Mouse (Mus musculus): ENCODE data around the gene Dgkh. TPM values are rescaled to one million over a fixed set of nuclear protein-coding genes. Genes with fewer than 3 reads are reported as not detected.
"Not testable (repeated sequence)": the region's sequence is repeated elsewhere in the genome, so short reads cannot be mapped to it uniquely, and the experiment has no call there.

The Dgkh gene
- polyA plus RNA-seq, 1 experiment = 0.82 TPM

- Histone ChIP-seq H3K4me1 (ENCODE audit: control insufficient read depth, insufficient read depth, insufficient read length) (no peaks in the 10 kb centered on the region), H3K27me3 (ENCODE audit: control insufficient read depth, insufficient read depth, low read length) (no peaks in the 10 kb centered on the region), H3K4me3 (ENCODE audit: extremely low read depth, insufficient read depth, insufficient read length) (no peak overlapping the region), H3K27ac (ENCODE audit: insufficient read depth, low read length) (no peak overlapping the region), H3K36me3 (ENCODE audit: control insufficient read depth, insufficient read depth, low read length) (no peaks in the 10 kb centered on the region)
- 88% methylated on average over 5 of the region's 5 CpGs for whole genome bisulfite sequencing
- TF ChIP-seq POLR2A (IDR thresholded peaks at IDR 0.05; ENCODE audit: low read depth, low read length) (no peak), CTCF (IDR thresholded peaks at IDR 0.05; ENCODE audit: extremely low read depth, insufficient read depth, insufficient read length, insufficient replicate concordance) (no peak)
- DNase-seq (ENCODE audit: low read depth in 1 of 2, low spot score in 2 of 2) = no peak
Measured at GRCm38 (mm10) chr14:78568410-78568809, 164.2 kb downstream of the Dgkh start.

- H3K36me3 ChIP-seq (ENCODE audit: control insufficient read depth, insufficient read depth, low read length) = no peaks in the 10 kb centered on the region
- WGBS = 62% methylated on average over 4 of the region's 4 CpGs
- H3K4me1 ChIP-seq (ENCODE audit: control insufficient read depth, insufficient read depth, insufficient read length) = no peaks in the 10 kb centered on the region
- DNase-seq (ENCODE audit: low read depth in 1 of 2, low spot score in 2 of 2) = no peak
- no peak overlapping the region for H3K4me3 ChIP-seq (ENCODE audit: extremely low read depth, insufficient read depth, insufficient read length)
- no peak overlapping the region for H3K27ac ChIP-seq (ENCODE audit: insufficient read depth, low read length)
- no peak for TF ChIP-seq POLR2A (IDR thresholded peaks at IDR 0.05; ENCODE audit: low read depth, low read length)
- no peak for TF ChIP-seq CTCF (IDR thresholded peaks at IDR 0.05; ENCODE audit: extremely low read depth, insufficient read depth, insufficient read length, insufficient replicate concordance)
- no peaks in the 10 kb centered on the region for H3K27me3 ChIP-seq (ENCODE audit: control insufficient read depth, insufficient read depth, low read length)
Measured at GRCm38 (mm10) chr14:78566431-78566830, 166.1 kb downstream of the Dgkh start.

GRCm38 (mm10) chr14:78564292-78564691 lies 168.3 kb downstream of the Dgkh start:
- 84% methylated on average over 2 of the region's 2 CpGs for WGBS
- TF ChIP-seq CTCF (IDR thresholded peaks at IDR 0.05; ENCODE audit: extremely low read depth, insufficient read depth, insufficient read length, insufficient replicate concordance) = no peak
- TF ChIP-seq POLR2A (IDR thresholded peaks at IDR 0.05; ENCODE audit: low read depth, low read length) = no peak
- H3K27me3 ChIP-seq (ENCODE audit: control insufficient read depth, insufficient read depth, low read length) = no peaks in the 10 kb centered on the region
- no peak overlapping the region for H3K27ac ChIP-seq (ENCODE audit: insufficient read depth, low read length)
- no peak for DNase-seq (ENCODE audit: low read depth in 1 of 2, low spot score in 2 of 2)
- no peak overlapping the region for H3K4me3 ChIP-seq (ENCODE audit: extremely low read depth, insufficient read depth, insufficient read length)
- H3K36me3 ChIP-seq (ENCODE audit: control insufficient read depth, insufficient read depth, low read length) = no peaks in the 10 kb centered on the region
- H3K4me1 ChIP-seq (ENCODE audit: control insufficient read depth, insufficient read depth, insufficient read length) = no peaks in the 10 kb centered on the region

- Histone ChIP-seq H3K4me1 (ENCODE audit: control insufficient read depth, insufficient read depth, insufficient read length) (no peaks in the 10 kb centered on the region), H3K4me3 (ENCODE audit: extremely low read depth, insufficient read depth, insufficient read length) (no peak overlapping the region), H3K27ac (ENCODE audit: insufficient read depth, low read length) (no peak overlapping the region), H3K27me3 (ENCODE audit: control insufficient read depth, insufficient read depth, low read length) (no peaks in the 10 kb centered on the region), H3K36me3 (ENCODE audit: control insufficient read depth, insufficient read depth, low read length) (no peaks in the 10 kb centered on the region)
- DNase-seq (ENCODE audit: low read depth in 1 of 2, low spot score in 2 of 2) = no peak
- 92% methylated on average over 7 of the region's 7 CpGs for WGBS
- no peak for TF ChIP-seq POLR2A (IDR thresholded peaks at IDR 0.05; ENCODE audit: low read depth, low read length)
- TF ChIP-seq CTCF (IDR thresholded peaks at IDR 0.05; ENCODE audit: extremely low read depth, insufficient read depth, insufficient read length, insufficient replicate concordance) = no peak
Measured at GRCm38 (mm10) chr14:78563211-78563610, 169.4 kb downstream of the Dgkh start.

DNA sequence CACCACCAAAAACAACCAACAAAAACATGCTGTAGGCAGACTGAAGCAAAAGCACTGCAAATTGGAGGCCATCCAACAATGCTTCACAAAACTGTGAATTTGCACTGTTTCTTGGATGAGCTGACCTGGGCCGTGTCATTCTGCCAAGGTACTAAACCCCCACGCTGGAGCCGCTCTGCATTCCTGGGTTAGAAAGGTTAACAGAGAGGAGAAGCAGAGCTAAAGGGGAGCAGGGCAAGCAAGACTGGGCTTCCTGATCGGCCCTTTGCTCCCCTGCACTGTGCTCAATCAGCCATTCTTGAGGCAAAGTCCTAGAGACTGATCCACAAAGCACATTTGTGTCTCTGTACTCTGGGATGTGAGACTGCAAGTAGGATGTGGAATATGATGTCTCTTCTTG lies 170.5 kb downstream of the Dgkh start:
- no peaks in the 10 kb centered on the region for H3K4me1 ChIP-seq (ENCODE audit: control insufficient read depth, insufficient read depth, insufficient read length)
- DNase-seq (ENCODE audit: low read depth in 1 of 2, low spot score in 2 of 2) = no peak
- no peaks in the 10 kb centered on the region for H3K36me3 ChIP-seq (ENCODE audit: control insufficient read depth, insufficient read depth, low read length)
- no peaks in the 10 kb centered on the region for H3K27me3 ChIP-seq (ENCODE audit: control insufficient read depth, insufficient read depth, low read length)
- WGBS = 84% methylated on average over 4 of the region's 4 CpGs
- TF ChIP-seq POLR2A (IDR thresholded peaks at IDR 0.05; ENCODE audit: low read depth, low read length) (no peak), CTCF (IDR thresholded peaks at IDR 0.05; ENCODE audit: extremely low read depth, insufficient read depth, insufficient read length, insufficient replicate concordance) (no peak)
- no peak overlapping the region for H3K4me3 ChIP-seq (ENCODE audit: extremely low read depth, insufficient read depth, insufficient read length)
- no peak overlapping the region for H3K27ac ChIP-seq (ENCODE audit: insufficient read depth, low read length)

- Histone ChIP-seq H3K4me3 (ENCODE audit: extremely low read depth, insufficient read depth, insufficient read length) (no peak overlapping the region), H3K27ac (ENCODE audit: insufficient read depth, low read length) (no peak overlapping the region), H3K4me1 (ENCODE audit: control insufficient read depth, insufficient read depth, insufficient read length) (no peaks in the 10 kb centered on the region), H3K27me3 (ENCODE audit: control insufficient read depth, insufficient read depth, low read length) (no peaks in the 10 kb centered on the region), H3K36me3 (ENCODE audit: control insufficient read depth, insufficient read depth, low read length) (no peaks in the 10 kb centered on the region)
- WGBS = 69% methylated on average over 8 of the region's 8 CpGs
- no peak for TF ChIP-seq CTCF (IDR thresholded peaks at IDR 0.05; ENCODE audit: extremely low read depth, insufficient read depth, insufficient read length, insufficient replicate concordance)
- no peak for TF ChIP-seq POLR2A (IDR thresholded peaks at IDR 0.05; ENCODE audit: low read depth, low read length)
- no peak for DNase-seq (ENCODE audit: low read depth in 1 of 2, low spot score in 2 of 2)
Measured at GRCm38 (mm10) chr14:78559042-78559441, 173.5 kb downstream of the Dgkh start.

- 73% methylated on average over 3 of the region's 3 CpGs for WGBS
- not testable (repeated sequence) for H3K4me1 ChIP-seq (ENCODE audit: control insufficient read depth, insufficient read depth, insufficient read length)
Measured at GRCm38 (mm10) chr14:78554830-78555229, 177.7 kb downstream of the Dgkh start.

More at GRCm38 (mm10) chr14:78554830-78555229, 177.7 kb downstream of the Dgkh start:
- not testable (repeated sequence) for H3K4me3 ChIP-seq (ENCODE audit: extremely low read depth, insufficient read depth, insufficient read length); DNase-seq (ENCODE audit: low read depth in 1 of 2, low spot score in 2 of 2); H3K27me3 ChIP-seq (ENCODE audit: control insufficient read depth, insufficient read depth, low read length); H3K36me3 ChIP-seq (ENCODE audit: control insufficient read depth, insufficient read depth, low read length); H3K27ac ChIP-seq (ENCODE audit: insufficient read depth, low read length)

Measured in spleen, adult 2 months (tissue).